Mouse (Mus musculus) Patski (cell line): ENCODE results near the gene Pou3f1. TPM values are rescaled to one million over a fixed set of nuclear protein-coding genes. Genes with fewer than 3 reads are reported as not detected.
"Not testable (repeated sequence)": the region's sequence is repeated elsewhere in the genome, so short reads cannot be mapped to it uniquely, and the experiment has no call there.

ENCODE experiments used
- ATAC-seq: fragments of 100-300 bp; one replicate; pipeline ENCODE4 v1.8.0; 2021
- CTCF ChIA-PET: fragments of 350-600 bp; sonication (Branson Sonifier 250); formaldehyde crosslinking; loops from one replicate; lab custom pipeline; 2022; ENCODE audit warnings: inconsistent platforms; lab: Charles Lee
- POLR2A ChIA-PET: fragments of 350-600 bp; sonication (Branson Sonifier 250); formaldehyde crosslinking; loops from one replicate; lab custom pipeline; 2022; ENCODE audit warnings: antibody characterized with exemption, inconsistent platforms; lab: Charles Lee
- DNase-seq: peaks from one replicate; pipeline ENCODE4 v3.0.0-alpha.2; 2011; ENCODE audit warnings: low read depth, low spot score
- H3K27me3 ChIP-seq: fragments of 371-371 bp; one replicate; pipeline ENCODE4 v1.5.1; 2021
- CTCF ChIP-seq: fragments of 100-300 bp; IDR thresholded peaks from one replicate; pipeline ENCODE4 v1.5.1; 2021
- in situ Hi-C: fragments of 300-500 bp; cut with MboI; formaldehyde crosslinking; loops from 3 replicates; pipeline ENCODE4 v1.11.1; 2018; ENCODE audit warnings: low pct_unique_long_range_greater_than_20kb, mixed read lengths
- polyA plus RNA-seq: library from polyadenylated mRNA; unstranded; gene quantifications from one replicate; pipeline ENCODE4 v1.2.3, GENCODE M21; 2021

The Pou3f1 gene
- polyA plus RNA-seq, 1 experiment from 2014 or later = 0.24 TPM

- TF ChIP-seq CTCF = no peak
- no peak for DNase-seq
- no peaks in the 10 kb centered on the region for H3K27me3 ChIP-seq
- in situ Hi-C loops = no loop called here
- POLR2A ChIA-PET = interaction anchor here (0.7 to 1.0 kb wide), 2 partner anchors 8 to 16 kb away, joined by 4 to 5 read pairs; no protein-coding TSS in a partner anchor
- peak; percentile 17 for ATAC-seq
- CTCF ChIA-PET = interaction anchor here (1.0 to 1.3 kb wide), 2 partner anchors 10 to 13 kb away, joined by 3 to 4 read pairs; no protein-coding TSS in a partner anchor
Observed at GRCm38 (mm10) chr4:124701052-124701845, 44.6 kb downstream of the Pou3f1 start.

- ATAC-seq (no peak), DNase-seq (no peak)
- no peak for TF ChIP-seq CTCF
- in situ Hi-C loops = no loop called here
- ChIA-PET CTCF (interaction anchor here (0.9 to 1.8 kb wide), 3 partner anchors 8 to 17 kb away, joined by 3 to 5 read pairs (median 4); partner anchors contain the start of gene Utp11), POLR2A (interaction anchor here (0.7 kb wide), 1 partner anchor 16 kb away, joined by 5 read pairs; no protein-coding TSS in a partner anchor)
- H3K27me3 ChIP-seq = no peaks in the 10 kb centered on the region
Observed at GRCm38 (mm10) chr4:124701916-124702315, 45.3 kb downstream of the Pou3f1 start.

- DNase-seq (no peak), ATAC-seq (no peak)
- ChIA-PET CTCF (interaction anchor here (1.8 kb wide), 1 partner anchor 18 kb away, joined by 5 read pairs; no protein-coding TSS in a partner anchor), POLR2A (no interaction called here)
- no peaks in the 10 kb centered on the region for H3K27me3 ChIP-seq
- in situ Hi-C loops = no loop called here
- no peak for TF ChIP-seq CTCF
Observed at GRCm38 (mm10) chr4:124703406-124703805, 46.8 kb downstream of the Pou3f1 start.

- DNase-seq = no peak
Observed at GRCm38 (mm10) chr4:124703881-124704796, 47.5 kb downstream of the Pou3f1 start.

GRCm38 (mm10) chr4:124704797-124705474 is 48.3 kb downstream of the Pou3f1 start:
- in situ Hi-C loops = no loop called here
- no peaks in the 10 kb centered on the region for H3K27me3 ChIP-seq
- DNase-seq (no peak), ATAC-seq (no peak)
- ChIA-PET POLR2A (interaction anchor here (0.6 kb wide), 1 partner anchor 220 kb away, joined by 5 read pairs; no protein-coding TSS in a partner anchor), CTCF (no interaction called here)
- TF ChIP-seq CTCF = no peak

More at GRCm38 (mm10) chr4:124703881-124704796, 47.5 kb downstream of the Pou3f1 start:
- ChIA-PET POLR2A (no interaction called here), CTCF (no interaction called here)
- no peaks in the 10 kb centered on the region for H3K27me3 ChIP-seq
- TF ChIP-seq CTCF = no peak
- ATAC-seq = no peak
- in situ Hi-C loops = no loop called here

- ChIA-PET POLR2A (interaction anchor here (0.6 kb wide), 2 partner anchors 23 to 221 kb away, joined by 4 to 5 read pairs; no protein-coding TSS in a partner anchor), CTCF (no interaction called here)
- no peak for TF ChIP-seq CTCF
- DNase-seq (no peak), ATAC-seq (no peak)
- no peaks in the 10 kb centered on the region for H3K27me3 ChIP-seq
- in situ Hi-C loops = no loop called here
Observed at GRCm38 (mm10) chr4:124705661-124706269, 49.2 kb downstream of the Pou3f1 start.

GRCm38 (mm10) chr4:124707381-124708199 is 51.0 kb downstream of the Pou3f1 start:
- H3K27me3 ChIP-seq, ATAC-seq, POLR2A ChIA-PET, DNase-seq, CTCF ChIA-PET, in situ Hi-C loops: not testable (repeated sequence)

- ATAC-seq, POLR2A ChIA-PET, H3K27me3 ChIP-seq, in situ Hi-C loops, DNase-seq, CTCF ChIA-PET: not testable (repeated sequence)
Observed at GRCm38 (mm10) chr4:124708200-124708517, 51.6 kb downstream of the Pou3f1 start.
